Mouse (Mus musculus) kidney, embryonic 16.5 days (tissue): ENCODE measurements around the gene Inafm2. TPM values are rescaled to one million over a fixed set of nuclear protein-coding genes. Genes with fewer than 3 reads are reported as not detected.

Experiments used
- ATAC-seq: fragments of 200-750 bp; cut with Nextera tagmentation; 2 replicates; pipeline ENCODE4 v1.8.0; 2017; ENCODE audit warnings: moderate TSS enrichment; ENCODE audit not compliant: low FRiP score, low TSS enrichment
- H3K27ac ChIP-seq: fragments of 300-500 bp; sonication (generic); 2 replicates; pipeline ENCODE4 v1.5.1; 2014; ENCODE audit warnings: low read length
- H3K27me3 ChIP-seq: fragments of 300-500 bp; sonication (generic); 2 replicates; pipeline ENCODE4 v1.6.1; 2014; ENCODE audit warnings: low read length, control low read depth, mixed read lengths; ENCODE audit not compliant: insufficient read depth
- H3K36me3 ChIP-seq: fragments of 300-500 bp; sonication (generic); 2 replicates; pipeline ENCODE4 v1.6.1; 2014; ENCODE audit warnings: low read length, control low read depth, mixed read lengths; ENCODE audit not compliant: insufficient read depth
- H3K4me1 ChIP-seq: fragments of 300-500 bp; sonication (generic); 2 replicates; pipeline ENCODE4 v1.6.1; 2014; ENCODE audit warnings: low read length, control low read depth, mixed read lengths; ENCODE audit not compliant: insufficient read depth
- H3K4me2 ChIP-seq: fragments of 300-500 bp; sonication (generic); replicated peaks from 2 replicates; pipeline ENCODE4 v1.6.1; 2014; ENCODE audit warnings: low read depth, low read length
- H3K4me3 ChIP-seq: fragments of 300-500 bp; sonication (generic); 2 replicates; pipeline ENCODE4 v1.5.1; 2014; ENCODE audit warnings: mild to moderate bottlenecking, low read length
- H3K9ac ChIP-seq: fragments of 300-500 bp; sonication (generic); replicated peaks from 2 replicates; pipeline ENCODE4 v1.6.1; 2014; ENCODE audit warnings: low read length
- H3K9me3 ChIP-seq: fragments of 300-500 bp; sonication (generic); 2 replicates; pipeline ENCODE4 v1.6.1; 2016; ENCODE audit warnings: low read length, control low read depth
- WGBS: fragments of 180-500 bp; shearing (Covaris S2); extraction: QIAGEN DNeasy Blood & Tissue Kit; methylation state at CpG from one replicate; pipeline ENCODE4 v1.1.7; 2014; 5-methylcytosine and 5-hydroxymethylcytosine counted together
- polyA plus RNA-seq: library from polyadenylated mRNA; unstranded; fragments of >200 nt; fragmentation: Nextera tagmentation; extraction: Ambion mirVana; gene quantifications from 2 replicates; pipeline ENCODE4 v1.2.1, GENCODE M21; 2015

Gene Inafm2
- polyA plus RNA-seq, 1 experiment from 2014 or later: 15.2 TPM

DNA sequence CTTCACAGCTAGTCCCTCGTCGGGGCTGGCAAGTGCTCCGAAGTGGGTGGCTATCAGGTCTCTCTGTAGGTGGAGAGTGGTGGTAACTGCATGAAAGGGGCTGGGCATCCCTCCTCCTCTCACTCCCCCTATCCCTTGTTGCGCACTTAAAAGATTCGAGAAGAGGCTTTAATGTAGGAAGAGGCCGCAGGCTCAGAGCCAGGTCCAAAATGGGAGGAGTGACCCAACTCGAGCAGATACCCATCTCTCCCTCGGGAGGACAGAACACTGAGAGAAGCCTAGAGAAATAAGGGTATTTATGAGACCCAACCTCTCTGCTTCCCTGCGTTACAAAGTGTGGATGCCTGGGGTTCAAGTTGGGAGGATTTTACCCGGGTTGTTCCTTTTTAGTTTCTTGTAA is 33.5 kb downstream of the Inafm2 start:
- H3K4me3 ChIP-seq: peak overlapping the region; percentile 41
- H3K27me3 ChIP-seq: peaks cover 10% of the 10 kb centered on the region; the same call in 1 of the 2 replicates
- no peak overlapping the region for H3K27ac ChIP-seq
- peak overlapping the region; percentile 7; the same call in 1 of the 2 replicates for H3K9ac ChIP-seq
- peaks cover 4% of the 10 kb centered on the region for H3K4me1 ChIP-seq
- H3K36me3 ChIP-seq: no peaks in the 10 kb centered on the region
- peak overlapping the region; percentile 61 for H3K4me2 ChIP-seq
- no peaks in the 10 kb centered on the region for H3K9me3 ChIP-seq
- WGBS: 5% methylated on average over 10 of the region's 10 CpGs
- no peak for ATAC-seq

DNA sequence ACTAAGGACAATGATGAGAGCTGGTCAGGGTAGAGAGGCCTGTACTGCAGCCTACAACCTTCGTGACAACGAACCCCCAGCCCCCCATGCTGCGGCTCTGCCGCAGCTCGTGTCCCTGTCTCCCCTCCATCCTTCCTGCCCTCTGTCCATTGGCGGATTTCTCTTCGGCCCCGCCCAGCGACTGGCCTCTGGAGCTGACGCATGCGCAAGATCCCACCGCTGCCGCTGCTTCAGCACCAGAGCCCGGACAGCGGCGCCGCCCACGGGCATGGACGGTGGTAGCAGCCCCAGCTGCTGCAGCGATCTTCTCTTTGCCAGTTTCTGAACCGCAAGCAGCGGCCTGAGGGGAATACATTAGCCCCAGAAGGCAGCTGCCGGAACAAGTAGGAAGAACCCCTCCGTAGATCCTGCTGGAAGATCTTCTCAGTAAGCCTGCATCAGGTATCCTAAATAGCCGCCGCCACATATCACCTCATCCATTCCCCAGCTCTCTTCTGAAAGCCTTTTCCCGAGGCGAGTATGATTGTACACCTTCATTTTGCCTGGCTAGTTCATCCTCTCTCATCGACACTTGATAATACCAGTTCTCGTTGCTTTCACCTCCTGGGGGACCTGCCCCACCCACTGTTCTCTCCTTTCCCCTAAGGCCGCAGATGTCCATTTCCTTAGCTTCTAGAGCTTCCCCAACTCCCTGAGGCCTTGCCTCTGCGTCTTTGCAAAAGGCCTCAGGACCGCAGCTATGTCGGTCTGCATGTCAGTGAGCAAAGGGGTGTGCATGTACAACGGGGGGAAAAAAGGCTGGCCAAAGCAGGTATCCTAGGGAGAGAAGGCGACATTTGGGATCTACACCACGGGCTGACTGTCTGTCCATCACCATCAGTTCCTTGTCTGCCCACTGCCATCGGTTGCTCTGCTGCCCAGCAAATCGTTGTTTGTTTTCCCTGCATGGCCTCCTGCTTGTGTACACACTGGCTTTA is 34.2 kb downstream of the Inafm2 start, which contains the start of gene Disp2:
Gene Disp2 (plus strand): TSS at position 216 of the 977 bp plus-strand sequence.
- peaks cover 10% of the 10 kb centered on the region; the same call in 1 of the 2 replicates for H3K27me3 ChIP-seq
- H3K9ac ChIP-seq: peak within 1 kb of the TSS; percentile 7; the same call in 1 of the 2 replicates
- H3K4me1 ChIP-seq: peaks cover 4% of the 10 kb centered on the region
- peak within 1 kb of the TSS; percentile 41 for H3K4me3 ChIP-seq
- H3K9me3 ChIP-seq: no peaks in the 10 kb centered on the region
- H3K36me3 ChIP-seq: no peaks in the 10 kb centered on the region
- H3K27ac ChIP-seq: no peak within 1 kb of the TSS
- peak; percentile 83 for ATAC-seq
- peak within 1 kb of the TSS; percentile 61 for H3K4me2 ChIP-seq
- WGBS: 13% methylated on average over 39 of the region's 39 CpGs

DNA sequence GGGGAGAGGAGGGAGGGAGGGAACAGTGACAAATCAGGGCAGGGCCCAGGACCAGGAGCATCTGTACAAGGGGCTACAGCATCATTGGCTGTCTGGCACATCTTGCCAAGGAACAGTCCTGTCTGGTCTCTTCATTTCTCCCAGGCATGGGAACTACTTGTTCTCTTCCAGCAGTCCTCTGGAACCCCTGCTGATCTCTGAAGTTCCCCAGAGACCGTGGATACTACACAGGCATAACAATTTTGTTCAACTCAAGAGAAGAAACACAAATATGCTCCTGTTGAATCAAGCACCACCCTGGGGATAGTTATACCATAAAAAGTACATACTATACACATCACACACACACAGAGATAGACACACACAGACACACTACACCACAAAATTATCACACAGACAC is 35.6 kb downstream of the Inafm2 start:
- Histone ChIP-seq H3K4me2 (no peak overlapping the region), H3K9me3 (no peaks in the 10 kb centered on the region), H3K27ac (no peak overlapping the region), H3K4me1 (peaks cover 4% of the 10 kb centered on the region), H3K4me3 (no peak overlapping the region), H3K36me3 (no peaks in the 10 kb centered on the region), H3K9ac (no peak overlapping the region), H3K27me3 (peaks cover 10% of the 10 kb centered on the region; the same call in 1 of the 2 replicates)
- WGBS: 46% methylated on average over 1 of the region's 1 CpGs
- ATAC-seq: no peak

DNA sequence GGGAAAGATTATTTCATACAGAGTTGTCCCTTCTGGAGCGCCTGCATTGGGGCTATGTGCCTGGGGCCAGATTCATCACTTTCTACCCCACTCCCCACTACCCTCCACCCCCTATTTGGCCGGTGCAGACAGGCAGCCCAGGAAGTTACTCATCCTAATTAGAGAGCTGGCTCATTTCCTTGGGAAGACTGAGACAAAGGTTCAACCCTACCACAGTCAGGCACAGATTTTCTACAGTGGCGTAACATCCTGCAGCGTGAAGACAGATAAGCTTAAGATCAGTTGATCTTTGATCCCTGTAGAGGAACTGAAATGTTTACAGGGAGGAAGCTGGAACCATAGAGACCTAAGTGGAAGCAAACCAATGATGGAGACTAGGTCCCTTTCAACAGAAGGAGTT is 36.7 kb downstream of the Inafm2 start:
- peaks cover 10% of the 10 kb centered on the region; the same call in 1 of the 2 replicates for H3K27me3 ChIP-seq
- no peaks in the 10 kb centered on the region for H3K9me3 ChIP-seq
- H3K4me1 ChIP-seq: peaks cover 4% of the 10 kb centered on the region
- ATAC-seq: no peak
- 61% methylated on average over 4 of the region's 4 CpGs for WGBS
- no peak overlapping the region for H3K27ac ChIP-seq
- H3K4me2 ChIP-seq: no peak overlapping the region
- no peaks in the 10 kb centered on the region for H3K36me3 ChIP-seq
- H3K4me3 ChIP-seq: no peak overlapping the region
- no peak overlapping the region for H3K9ac ChIP-seq

DNA sequence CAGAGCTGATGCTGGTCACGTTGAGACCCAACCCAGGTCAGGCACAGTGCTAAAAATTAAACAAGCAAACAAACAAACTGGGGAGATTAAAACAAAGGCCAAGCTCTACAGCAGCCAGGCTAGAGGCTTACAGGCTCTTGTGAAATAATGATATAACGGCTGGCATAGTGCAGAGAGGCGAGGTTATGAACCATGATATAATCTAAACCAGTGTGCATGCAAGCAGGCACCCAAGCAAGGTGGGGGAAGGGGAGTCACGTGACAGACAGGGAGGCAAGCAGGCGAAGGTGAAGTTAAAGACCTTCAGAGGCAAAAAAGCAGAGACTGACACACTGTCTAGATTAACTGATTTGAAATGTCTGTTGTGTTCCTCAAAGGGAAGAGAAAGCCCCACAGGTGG is 37.5 kb downstream of the Inafm2 start:
- WGBS: 55% methylated on average over 5 of the region's 5 CpGs
- H3K36me3 ChIP-seq: no peaks in the 10 kb centered on the region
- ATAC-seq: no peak
- H3K4me2 ChIP-seq: no peak overlapping the region
- H3K9me3 ChIP-seq: no peaks in the 10 kb centered on the region
- H3K4me3 ChIP-seq: no peak overlapping the region
- peaks cover 4% of the 10 kb centered on the region for H3K4me1 ChIP-seq
- no peak overlapping the region for H3K9ac ChIP-seq
- H3K27me3 ChIP-seq: peaks cover 10% of the 10 kb centered on the region; the same call in 1 of the 2 replicates
- H3K27ac ChIP-seq: no peak overlapping the region

DNA sequence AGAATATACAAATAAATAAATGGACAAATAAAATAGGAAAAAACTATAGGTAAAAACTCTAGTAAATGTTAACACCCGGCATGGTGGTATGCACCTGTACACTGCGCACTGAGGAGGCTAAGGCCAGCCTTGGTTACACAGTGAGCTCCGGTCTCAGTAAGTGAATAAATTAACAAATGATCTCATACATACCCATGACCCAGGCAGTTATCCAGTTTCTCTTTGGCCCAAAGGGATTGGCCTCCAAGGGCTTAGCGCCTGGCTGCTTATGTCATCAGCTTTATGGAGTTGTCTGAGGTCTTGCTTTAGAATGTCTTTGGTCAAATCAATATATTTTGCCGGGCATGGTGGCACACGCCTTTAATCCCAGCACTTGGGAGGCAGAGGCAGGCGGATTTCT is 38.1 kb downstream of the Inafm2 start:
- H3K9me3 ChIP-seq: no peaks in the 10 kb centered on the region
- no peak overlapping the region for H3K27ac ChIP-seq
- 87% methylated on average over 7 of the region's 7 CpGs for WGBS
- peaks cover 4% of the 10 kb centered on the region for H3K4me1 ChIP-seq
- peaks cover 10% of the 10 kb centered on the region; the same call in 1 of the 2 replicates for H3K27me3 ChIP-seq
- H3K36me3 ChIP-seq: no peaks in the 10 kb centered on the region
- no peak overlapping the region for H3K4me3 ChIP-seq
- no peak overlapping the region for H3K9ac ChIP-seq
- no peak for ATAC-seq
- H3K4me2 ChIP-seq: no peak overlapping the region

DNA sequence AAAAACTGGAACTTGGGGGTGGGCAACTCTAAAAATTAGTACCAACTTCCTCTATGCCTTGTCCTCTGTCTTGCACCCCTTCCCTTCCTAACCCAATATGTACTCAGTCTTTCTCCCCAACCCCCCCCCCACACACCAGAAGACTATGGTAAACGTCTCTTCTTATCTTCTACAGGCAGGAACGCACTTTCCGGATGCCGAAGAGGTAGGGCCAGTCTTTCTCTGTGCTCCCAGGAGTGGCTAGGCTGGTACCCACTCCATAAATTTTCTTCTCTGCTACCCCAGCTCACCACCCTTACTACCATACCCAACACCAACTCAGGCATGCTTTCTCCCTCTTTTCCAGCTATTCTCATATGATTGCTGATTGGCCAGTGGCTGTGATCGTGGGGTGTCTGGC is 41.0 kb downstream of the Inafm2 start:
- no peak for ATAC-seq
- no peaks in the 10 kb centered on the region for H3K9me3 ChIP-seq
- H3K4me2 ChIP-seq: no peak overlapping the region
- no peak overlapping the region for H3K9ac ChIP-seq
- H3K4me3 ChIP-seq: no peak overlapping the region
- WGBS: 92% methylated on average over 5 of the region's 5 CpGs
- peaks cover 11% of the 10 kb centered on the region; the same call in 1 of the 2 replicates for H3K27me3 ChIP-seq
- H3K4me1 ChIP-seq: no peaks in the 10 kb centered on the region
- no peaks in the 10 kb centered on the region for H3K36me3 ChIP-seq
- no peak overlapping the region for H3K27ac ChIP-seq

DNA sequence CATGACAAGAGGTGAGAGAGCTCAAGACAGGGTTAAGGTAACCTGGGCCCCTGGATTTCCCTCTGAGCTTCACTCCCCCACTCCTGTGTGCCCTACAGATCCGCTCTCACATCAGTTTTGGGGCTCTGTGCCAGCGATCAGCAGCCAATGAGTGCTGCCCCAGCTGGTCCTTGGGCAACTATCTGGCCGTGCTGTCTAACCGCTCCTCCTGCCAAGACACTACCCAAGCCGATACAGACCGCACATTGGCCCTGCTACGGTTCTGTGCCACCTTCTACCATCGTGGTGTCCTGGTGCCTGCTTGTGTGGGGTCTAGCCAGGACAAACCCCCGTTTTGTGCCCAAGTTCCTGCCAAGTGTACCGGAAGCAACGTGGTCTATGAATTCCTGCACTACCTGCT is 43.9 kb downstream of the Inafm2 start:
- Histone ChIP-seq H3K9me3 (no peaks in the 10 kb centered on the region), H3K4me2 (no peak overlapping the region), H3K36me3 (no peaks in the 10 kb centered on the region), H3K4me3 (no peak overlapping the region), H3K9ac (no peak overlapping the region), H3K27me3 (0 out of 2 replicates have a peak, but pooled peaks cover 11% of the 10 kb centered on the region), H3K27ac (no peak overlapping the region), H3K4me1 (no peaks in the 10 kb centered on the region)
- 88% methylated on average over 11 of the region's 11 CpGs for WGBS
- no peak for ATAC-seq

DNA sequence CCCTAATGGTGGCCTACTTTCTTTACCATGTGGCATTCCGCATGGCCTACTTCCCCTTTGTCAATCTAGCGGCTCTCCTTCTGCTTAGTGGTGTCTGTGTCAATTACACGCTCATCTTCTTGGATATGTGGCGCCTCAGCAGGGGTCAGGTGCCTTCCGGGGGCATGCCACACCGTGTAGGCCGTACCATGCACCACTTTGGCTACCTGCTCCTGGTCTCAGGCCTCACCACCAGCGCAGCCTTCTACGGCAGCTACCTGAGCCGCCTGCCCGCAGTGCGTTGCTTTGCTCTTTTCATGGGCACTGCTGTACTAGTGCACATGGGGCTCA is 44.6 kb downstream of the Inafm2 start:
- WGBS: 49% methylated on average over 12 of the region's 12 CpGs
- no peak overlapping the region for H3K27ac ChIP-seq
- H3K36me3 ChIP-seq: no peaks in the 10 kb centered on the region
- H3K4me1 ChIP-seq: no peaks in the 10 kb centered on the region
- peak overlapping the region; percentile 2; the same call in 1 of the 2 replicates for H3K4me3 ChIP-seq
- no peak for ATAC-seq
- 0 out of 2 replicates have a peak, but pooled peaks cover 11% of the 10 kb centered on the region for H3K27me3 ChIP-seq
- peak overlapping the region; percentile 33 for H3K4me2 ChIP-seq
- H3K9ac ChIP-seq: no peak overlapping the region
- no peaks in the 10 kb centered on the region for H3K9me3 ChIP-seq
